Mouse (Mus musculus) G1E (cell line): Measurements from ENCODE around the gene Tefm. TPM values are rescaled to one million over a fixed set of nuclear protein-coding genes. Genes with fewer than 3 reads are reported as not detected.

ENCODE experiments used
- ATAC-seq: 2 replicates; pipeline ENCODE4 v1.8.0; 2016; ENCODE audit warnings: mild to moderate bottlenecking; ENCODE audit not compliant: insufficient number of reproducible peaks, poor library complexity, low FRiP score, severe bottlenecking; ENCODE audit errors: extremely low read depth
- DNase-seq: peaks from one replicate; pipeline ENCODE4 v3.0.0; 2012; ENCODE audit warnings: low spot score
- H3K27me3 ChIP-seq: 2 replicates; pipeline ENCODE4 v1.6.1; 2012; ENCODE audit warnings: mild to moderate bottlenecking, low read length, inconsistent platforms; ENCODE audit not compliant: insufficient read depth
- H3K36me3 ChIP-seq: replicated peaks from 2 replicates; pipeline ENCODE3; 2012; ENCODE audit warnings: mild to moderate bottlenecking, inconsistent platforms
- H3K4me1 ChIP-seq: 2 replicates; pipeline ENCODE4 v1.6.1; 2012; ENCODE audit warnings: low read depth, low read length, inconsistent platforms, mixed read lengths; ENCODE audit not compliant: insufficient read depth
- H3K4me3 ChIP-seq: 2 replicates; pipeline ENCODE4 v1.5.1; 2012; ENCODE audit warnings: low read depth, mild to moderate bottlenecking, inconsistent platforms, low read length, moderate library complexity, mixed read lengths
- H3K9me3 ChIP-seq: replicated peaks from 2 replicates; pipeline ENCODE4 v1.6.1; 2012; ENCODE audit warnings: inconsistent platforms
- CTCF ChIP-seq: IDR thresholded peaks from 2 replicates; pipeline ENCODE4 v1.5.1; 2012; ENCODE audit warnings: low read depth, low read length, inconsistent platforms, mixed read lengths
- GATA1 ChIP-seq: IDR thresholded peaks from 2 replicates; pipeline ENCODE4 v1.6.1; 2012; ENCODE audit warnings: borderline replicate concordance, low read length, inconsistent platforms, mixed read lengths
- GATA2 ChIP-seq: IDR thresholded peaks from 2 replicates; pipeline ENCODE4 v1.6.1; 2012; ENCODE audit warnings: low read depth, low read length, inconsistent platforms, borderline replicate concordance
- TAL1 ChIP-seq: conservative IDR thresholded peaks from 2 replicates; pipeline ENCODE4 v1.6.1; 2012; ENCODE audit warnings: low read depth, low read length, inconsistent platforms, mixed read lengths
- polyA plus RNA-seq: library from polyadenylated mRNA; stranded (reverse); fragments of >175 nt; gene quantifications from 2 replicates; pipeline ENCODE4 v1.2.3, GENCODE M21; 2012
- total RNA-seq, 2 experiments: library from RNA; stranded (forward) in 1 of 2; stranded (reverse) in 1 of 2; fragments of 200-1000 nt in 1 of 2; fragments of >200 nt in 1 of 2; fragmentation: Nextera tagmentation in 1 of 2; gene quantifications; 2 replicates each; pipeline ENCODE4 v1.2.3; 2014 to 2017

Tefm gene
- total and polyA plus RNA-seq, 3 experiments, result 1.4 to 24.4 (median 16.3) TPM

DNA sequence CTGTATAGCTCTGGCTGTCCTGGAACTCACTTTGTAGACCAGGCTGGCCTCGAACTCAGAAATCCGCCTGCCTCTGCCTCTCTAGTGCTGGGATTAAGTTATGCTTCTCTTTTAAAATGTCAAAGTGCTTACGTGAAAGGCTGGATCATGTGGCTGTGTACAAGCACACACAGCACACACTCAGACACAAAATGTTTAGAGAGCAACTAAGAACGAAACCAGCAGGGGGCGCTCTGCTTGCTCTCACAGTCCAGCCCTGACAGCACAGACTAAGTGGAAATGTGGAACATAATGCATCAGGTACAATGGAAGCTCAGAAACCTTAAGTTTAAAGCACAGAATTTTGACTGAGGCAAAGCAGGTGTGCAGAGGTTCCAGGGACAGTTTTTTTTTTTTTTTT lies 55.1 kb downstream of the Tefm start:
- peaks cover 7% of the 10 kb centered on the region for H3K9me3 ChIP-seq
- peak; percentile 29 for DNase-seq
- TF ChIP-seq GATA1, result no peak
- TF ChIP-seq GATA2, result no peak
- no peak for TF ChIP-seq TAL1
- peak; percentile 78 for TF ChIP-seq CTCF
- H3K36me3 ChIP-seq, result peaks cover 2% of the 10 kb centered on the region
- ATAC-seq, result peak; percentile 59; the same call in 1 of the 2 replicates
- H3K27me3 ChIP-seq, result no peaks in the 10 kb centered on the region
- peaks cover 62% of the 10 kb centered on the region for H3K4me1 ChIP-seq
- H3K4me3 ChIP-seq, result no peak overlapping the region

Other genes with a start within 250 kb of the Tefm start
- gene Utp6, start 179.8 kb downstream of the Tefm start, total RNA-seq (2014; fragmentation: Nextera tagmentation), result 41.9 and 65.5 TPM in 2 replicates
- gene Utp6, start 179.8 kb downstream of the Tefm start, total RNA-seq (2017), result 118 and 126 TPM in 2 replicates
- 3.5 and 6.2 TPM in 2 replicates for gene Utp6, start 179.8 kb downstream of the Tefm start, polyA plus RNA-seq
- gene Suz12, start 149.1 kb downstream of the Tefm start, total RNA-seq (2014; fragmentation: Nextera tagmentation), result 300 and 318 TPM in 2 replicates
- 102 and 131 TPM in 2 replicates for gene Suz12, start 149.1 kb downstream of the Tefm start, total RNA-seq (2017)
- 43.7 and 60.7 TPM in 2 replicates for gene Suz12, start 149.1 kb downstream of the Tefm start, polyA plus RNA-seq
- gene Crlf3, start 61.2 kb downstream of the Tefm start, total RNA-seq (2014; fragmentation: Nextera tagmentation), result 132 and 144 TPM in 2 replicates
- 257 and 265 TPM in 2 replicates for gene Crlf3, start 61.2 kb downstream of the Tefm start, total RNA-seq (2017)
- gene Crlf3, start 61.2 kb downstream of the Tefm start, polyA plus RNA-seq, result 62.4 and 67.6 TPM in 2 replicates
- gene Atad5, start 52.8 kb downstream of the Tefm start, total RNA-seq (2014; fragmentation: Nextera tagmentation), result 88.0 and 98.7 TPM in 2 replicates
- 61.9 and 69.2 TPM in 2 replicates for gene Atad5, start 52.8 kb downstream of the Tefm start, total RNA-seq (2017)
- gene Atad5, start 52.8 kb downstream of the Tefm start, polyA plus RNA-seq, result 6.7 and 7.0 TPM in 2 replicates
- not detected in 2 replicates for gene Adap2, start 11.9 kb upstream of the Tefm start, total RNA-seq (2014; fragmentation: Nextera tagmentation)
- gene Adap2, start 11.9 kb upstream of the Tefm start, total RNA-seq (2017), result not detected in 2 replicates
- not detected in 2 replicates for gene Adap2, start 11.9 kb upstream of the Tefm start, polyA plus RNA-seq
- gene Rnf135, start 41.7 kb upstream of the Tefm start, total RNA-seq (2014; fragmentation: Nextera tagmentation), result 9.6 and 10.4 TPM in 2 replicates
- 6.8 TPM in 2 replicates for gene Rnf135, start 41.7 kb upstream of the Tefm start, total RNA-seq (2017)
- gene Rnf135, start 41.7 kb upstream of the Tefm start, polyA plus RNA-seq, result 4.0 and 5.3 TPM in 2 replicates
- gene Rhot1, start 66.8 kb upstream of the Tefm start, total RNA-seq (2014; fragmentation: Nextera tagmentation), result 80.3 and 87.3 TPM in 2 replicates
- 56.4 and 64.8 TPM in 2 replicates for gene Rhot1, start 66.8 kb upstream of the Tefm start, total RNA-seq (2017)
- 5.1 and 5.3 TPM in 2 replicates for gene Rhot1, start 66.8 kb upstream of the Tefm start, polyA plus RNA-seq
- gene Rhbdl3, start 158.7 kb upstream of the Tefm start, total RNA-seq (2014; fragmentation: Nextera tagmentation), result not detected in 2 replicates
- gene Rhbdl3, start 158.7 kb upstream of the Tefm start, total RNA-seq (2017), result 0.06 and 0.44 TPM in 2 replicates
- gene Rhbdl3, start 158.7 kb upstream of the Tefm start, polyA plus RNA-seq, result 0.02 TPM in 1 of 2 replicates, not detected in the other
- 14.4 and 18.8 TPM in 2 replicates for gene 5730455P16Rik, start 235.9 kb upstream of the Tefm start, total RNA-seq (2014; fragmentation: Nextera tagmentation)
- gene 5730455P16Rik, start 235.9 kb upstream of the Tefm start, total RNA-seq (2017), result 13.9 and 14.6 TPM in 2 replicates
- 3.5 and 4.3 TPM in 2 replicates for gene 5730455P16Rik, start 235.9 kb upstream of the Tefm start, polyA plus RNA-seq
- gene Zfp207, start 241.1 kb upstream of the Tefm start, total RNA-seq (2014; fragmentation: Nextera tagmentation), result 549 and 561 TPM in 2 replicates
- gene Zfp207, start 241.1 kb upstream of the Tefm start, total RNA-seq (2017), result 343 and 359 TPM in 2 replicates
- 15.2 and 55.8 TPM in 2 replicates for gene Zfp207, start 241.1 kb upstream of the Tefm start, polyA plus RNA-seq